ENCODE assay signal across 9 mouse cellular contexts in the genomic region with DNA sequence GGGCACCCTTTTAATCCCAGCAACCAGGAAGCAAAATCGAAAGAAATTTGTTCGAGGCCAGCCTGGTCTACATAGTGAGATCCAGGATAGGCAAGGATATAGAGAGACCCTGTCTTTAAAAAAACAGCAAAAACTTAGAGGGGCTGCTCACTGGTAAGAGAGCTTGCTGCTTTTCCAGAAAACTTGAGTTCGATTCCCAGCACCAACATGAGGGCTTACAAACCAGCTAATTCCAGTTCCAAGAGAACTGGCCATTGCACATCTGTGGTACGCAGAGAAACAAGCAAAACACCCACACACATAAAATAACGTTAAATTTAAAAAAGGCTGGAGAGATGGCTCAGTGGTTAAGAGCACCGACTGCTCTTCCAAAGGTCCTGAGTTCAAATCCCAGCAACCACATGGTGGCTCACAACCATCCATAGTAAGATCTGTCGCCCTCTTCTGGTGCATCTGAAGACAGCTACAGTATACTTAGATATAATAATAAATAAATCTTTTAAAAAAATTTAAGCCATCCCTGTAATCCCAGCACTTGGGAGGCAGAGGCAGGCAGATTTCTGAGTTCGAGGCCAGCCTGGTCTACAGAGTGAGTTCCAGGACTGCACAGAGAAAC. TPM values are rescaled to one million over a fixed set of nuclear protein-coding genes. Genes with fewer than 3 reads are reported as not detected.
A peak's percentile ranks its signal among the peaks of the same experiment; 100 is the strongest.
DNase-seq lines count a peak whose midpoint lies in the region; ATAC-seq and TF ChIP-seq lines count a peak whose summit lies in the region.
"Not testable (repeated sequence)": the region's sequence is repeated elsewhere in the genome, so short reads cannot be mapped to it uniquely, and the experiment has no call there.
"Had no signal": no experiment of that assay in that cellular context is flagged by ENCODE, and none has a peak within 500 bp of the region (broad histone marks: within the 10 kb centered on the region; RNA-seq: fewer than 3 reads in every experiment).

No protein-coding gene starts in this region.

- H3K4me3 ChIP-seq in bone marrow macrophage, adult 2 months (ENCODE audit: insufficient read depth, low read length), result peak overlapping the region; percentile 70
- peak overlapping the region; percentile 86 for H3K4me3 ChIP-seq in forebrain, embryonic 11.5 days (ENCODE audit: low read depth, low read length)
- peak overlapping the region; percentile 77 for H3K4me3 ChIP-seq in heart, postnatal 0 days (ENCODE audit: low read depth, low read length)
- peak overlapping the region; percentile 67 for H3K4me3 ChIP-seq in kidney, embryonic 15.5 days (replicated peaks)
- H3K4me3 ChIP-seq in liver, embryonic 15.5 days (replicated peaks), result peak overlapping the region; percentile 83
- peak overlapping the region; percentile 75 for H3K4me3 ChIP-seq in midbrain, embryonic 15.5 days
- H3K4me3 ChIP-seq in stomach, embryonic 16.5 days (replicated peaks; ENCODE audit: low read length), result peak overlapping the region; percentile 97

- not testable (repeated sequence) for TF ChIP-seq EP300 in heart, postnatal 0 days (IDR thresholded peaks at IDR 0.05; ENCODE audit: low read depth)

- not testable (repeated sequence) for ATAC-seq in forebrain, embryonic 11.5 days (replicated peaks; ENCODE audit: low FRiP score); heart, postnatal 0 days (ENCODE audit: insufficient read depth, low read depth); kidney, embryonic 15.5 days (replicated peaks; ENCODE audit: low FRiP score); liver, embryonic 15.5 days (ENCODE audit: insufficient read depth); midbrain, embryonic 15.5 days (replicated peaks); stomach, embryonic 16.5 days (ENCODE audit: insufficient read depth, low FRiP score)

- peak; percentile 33 to 35 for DNase-seq in B cell, adult 2 months
- DNase-seq in forebrain, embryonic 11.5 days (ENCODE audit: low spot score); heart, postnatal 0 days (ENCODE audit: low spot score): not testable (repeated sequence)

- peak overlapping the region; percentile 87 for H3K4me2 ChIP-seq in forebrain, embryonic 11.5 days (ENCODE audit: low read depth, low read length, severe bottlenecking)
- peak overlapping the region; percentile 53 for H3K4me2 ChIP-seq in heart, postnatal 0 days (ENCODE audit: low read depth, low read length)
- peak overlapping the region; percentile 80 for H3K4me2 ChIP-seq in kidney, embryonic 15.5 days
- H3K4me2 ChIP-seq in liver, embryonic 15.5 days, result peak overlapping the region; percentile 72
- peak overlapping the region; percentile 63 for H3K4me2 ChIP-seq in midbrain, embryonic 15.5 days
- H3K4me2 ChIP-seq in stomach, embryonic 16.5 days (ENCODE audit: low read depth, low read length), result peak overlapping the region; percentile 52

- H3K27ac ChIP-seq in bone marrow macrophage, adult 2 months (ENCODE audit: insufficient read depth, low read depth, low read length), result peak overlapping the region; percentile 80; the same call in 1 of the 2 replicates
- peak overlapping the region; percentile 84; the same call in 1 of the 2 replicates for H3K27ac ChIP-seq in forebrain, embryonic 11.5 days (ENCODE audit: low read depth, low read length)
- peak overlapping the region; percentile 93 for H3K27ac ChIP-seq in heart, postnatal 0 days (ENCODE audit: low read depth)
- peak overlapping the region; percentile 98 for H3K27ac ChIP-seq in kidney, embryonic 15.5 days
- peak overlapping the region; percentile 94 for H3K27ac ChIP-seq in liver, embryonic 15.5 days (replicated peaks)
- peak overlapping the region; percentile 92 for H3K27ac ChIP-seq in midbrain, embryonic 15.5 days
- H3K27ac ChIP-seq in stomach, embryonic 16.5 days (ENCODE audit: low read length), result peak overlapping the region; percentile 93

- not testable (repeated sequence) for H3K4me1 ChIP-seq in bone marrow macrophage, adult 2 months (ENCODE audit: control insufficient read depth, insufficient read depth, low read length)
- peaks cover 12% of the 10 kb centered on the region for H3K4me1 ChIP-seq in forebrain, embryonic 11.5 days (replicated peaks; ENCODE audit: control insufficient read depth, insufficient read depth, low read length)
- H3K4me1 ChIP-seq in heart, postnatal 0 days (ENCODE audit: control insufficient read depth, insufficient read depth), result peaks cover 18% of the 10 kb centered on the region; the same call in 1 of the 2 replicates
- peaks cover 27% of the 10 kb centered on the region for H3K4me1 ChIP-seq in kidney, embryonic 15.5 days
- peaks cover 27% of the 10 kb centered on the region for H3K4me1 ChIP-seq in liver, embryonic 15.5 days (replicated peaks)
- peaks cover 29% of the 10 kb centered on the region for H3K4me1 ChIP-seq in midbrain, embryonic 15.5 days
- peaks cover 18% of the 10 kb centered on the region for H3K4me1 ChIP-seq in stomach, embryonic 16.5 days (ENCODE audit: control insufficient read depth, insufficient read depth, low read length)

- peak overlapping the region; percentile 89 for H3K9ac ChIP-seq in forebrain, embryonic 11.5 days (ENCODE audit: low read length)
- H3K9ac ChIP-seq in heart, postnatal 0 days (replicated peaks; ENCODE audit: low read depth, low read length), result peak overlapping the region; percentile 70
- H3K9ac ChIP-seq in kidney, embryonic 15.5 days, result peak overlapping the region; percentile 78
- H3K9ac ChIP-seq in liver, embryonic 15.5 days, result peak overlapping the region; percentile 72
- peak overlapping the region; percentile 86; the same call in 1 of the 2 replicates for H3K9ac ChIP-seq in midbrain, embryonic 15.5 days
- H3K9ac ChIP-seq in stomach, embryonic 16.5 days (ENCODE audit: low read length), result peak overlapping the region; percentile 80

- not testable (repeated sequence) for H3K36me3 ChIP-seq in forebrain, embryonic 11.5 days (ENCODE audit: control insufficient read depth, insufficient read depth, low read length); heart, postnatal 0 days (replicated peaks; ENCODE audit: control insufficient read depth, insufficient read depth, low read length); kidney, embryonic 15.5 days; liver, embryonic 15.5 days (replicated peaks); midbrain, embryonic 15.5 days (replicated peaks); stomach, embryonic 16.5 days (ENCODE audit: control insufficient read depth, insufficient read depth, low read length)

- H3K9me3 ChIP-seq in forebrain, embryonic 11.5 days (ENCODE audit: control insufficient read depth, low read length); heart, postnatal 0 days (replicated peaks; ENCODE audit: control insufficient read depth, low read length); kidney, embryonic 15.5 days (replicated peaks); liver, embryonic 15.5 days (replicated peaks); midbrain, embryonic 15.5 days; stomach, embryonic 16.5 days (replicated peaks; ENCODE audit: control insufficient read depth, low read length): not testable (repeated sequence)

- WGBS in forebrain, embryonic 11.5 days, result 76% methylated on average over 8 of the region's 8 CpGs
- WGBS in heart, postnatal 0 days, result 78% methylated on average over 8 of the region's 8 CpGs
- WGBS in kidney, embryonic 15.5 days, result 76% methylated on average over 8 of the region's 8 CpGs
- 65% methylated on average over 8 of the region's 8 CpGs for WGBS in liver, embryonic 15.5 days (ENCODE audit: insufficient replicate concordance)
- 80% methylated on average over 8 of the region's 8 CpGs for WGBS in midbrain, embryonic 15.5 days
- 75% methylated on average over 8 of the region's 8 CpGs for WGBS in stomach, embryonic 16.5 days

- TF ChIP-seq CTCF in bone marrow macrophage, adult 2 months (IDR thresholded peaks at IDR 0.05; ENCODE audit: low read depth, low read length); heart, postnatal 0 days (IDR thresholded peaks at IDR 0.05; ENCODE audit: low read depth): not testable (repeated sequence)

- not testable (repeated sequence) for H3K27me3 ChIP-seq in forebrain, embryonic 11.5 days (ENCODE audit: control insufficient read depth, insufficient read depth, low read length); heart, postnatal 0 days (ENCODE audit: control insufficient read depth, insufficient read depth, low read length); kidney, embryonic 15.5 days; liver, embryonic 15.5 days; midbrain, embryonic 15.5 days (replicated peaks); stomach, embryonic 16.5 days (ENCODE audit: control insufficient read depth, insufficient read depth, low read length)

- TF ChIP-seq POLR2A in bone marrow macrophage, adult 2 months (IDR thresholded peaks at IDR 0.05; ENCODE audit: borderline replicate concordance, low read depth, low read length), result not testable (repeated sequence)

RNA-seq across cellular contexts. Expression of a gene that starts 1.0 kb away (rescaled TPM):
- 21.0 and 22.9 TPM in 2 replicates for polyA plus RNA-seq in bone marrow macrophage, adult 2 months (2012; ENCODE audit: insufficient read depth, insufficient read length, missing spikeins)
- polyA plus RNA-seq in forebrain, embryonic 11.5 days (2014; fragmentation: Nextera tagmentation; extraction: Ambion mirVana), result 139 and 144 TPM in 2 replicates
- total RNA-seq in heart, postnatal 0 days (2014; rRNA removed; ENCODE audit: low replicate concordance), result 25.3 and 28.1 TPM in 2 replicates
- polyA plus RNA-seq in heart, postnatal 0 days (2015; fragmentation: Nextera tagmentation; extraction: Ambion mirVana), result 21.2 and 24.9 TPM in 2 replicates
- polyA plus RNA-seq in kidney, embryonic 15.5 days (2015; fragmentation: Nextera tagmentation; extraction: Ambion mirVana), result 97.3 and 103 TPM in 2 replicates
- 37.5 and 41.4 TPM in 2 replicates for polyA plus RNA-seq in liver, embryonic 15.5 days (2015; fragmentation: Nextera tagmentation; extraction: Ambion mirVana)
- polyA plus RNA-seq in midbrain, embryonic 15.5 days (2015; fragmentation: Nextera tagmentation; extraction: Ambion mirVana), result 69.3 and 72.8 TPM in 2 replicates
- 74.2 and 75.0 TPM in 2 replicates for polyA plus RNA-seq in stomach, embryonic 16.5 days (2015; fragmentation: Nextera tagmentation; extraction: Ambion mirVana)

RNA-seq across cellular contexts. Expression of a gene that starts 1.0 kb away (rescaled TPM):
- 9.0 and 22.6 TPM in 2 replicates for polyA plus RNA-seq in bone marrow macrophage, adult 2 months (2012; ENCODE audit: insufficient read depth, insufficient read length, missing spikeins)
- polyA plus RNA-seq in forebrain, embryonic 11.5 days (2014; fragmentation: Nextera tagmentation; extraction: Ambion mirVana), result 15.0 and 31.9 TPM in 2 replicates
- total RNA-seq in heart, postnatal 0 days (2014; rRNA removed; ENCODE audit: low replicate concordance), result 3.7 and 12.4 TPM in 2 replicates
- polyA plus RNA-seq in heart, postnatal 0 days (2015; fragmentation: Nextera tagmentation; extraction: Ambion mirVana), result 17.6 and 21.6 TPM in 2 replicates
- 38.2 and 40.3 TPM in 2 replicates for polyA plus RNA-seq in kidney, embryonic 15.5 days (2015; fragmentation: Nextera tagmentation; extraction: Ambion mirVana)
- polyA plus RNA-seq in liver, embryonic 15.5 days (2015; fragmentation: Nextera tagmentation; extraction: Ambion mirVana), result 11.6 and 12.7 TPM in 2 replicates
- polyA plus RNA-seq in midbrain, embryonic 15.5 days (2015; fragmentation: Nextera tagmentation; extraction: Ambion mirVana), result 17.0 and 19.5 TPM in 2 replicates
- polyA plus RNA-seq in stomach, embryonic 16.5 days (2015; fragmentation: Nextera tagmentation; extraction: Ambion mirVana), result 32.1 TPM in 2 replicates

RNA-seq across cellular contexts. Expression of a gene that starts 18.7 kb away (rescaled TPM):
- polyA plus RNA-seq in bone marrow macrophage, adult 2 months (2012; ENCODE audit: insufficient read depth, insufficient read length, missing spikeins), result 18.5 and 18.6 TPM in 2 replicates
- 100 and 110 TPM in 2 replicates for polyA plus RNA-seq in forebrain, embryonic 11.5 days (2014; fragmentation: Nextera tagmentation; extraction: Ambion mirVana)
- total RNA-seq in heart, postnatal 0 days (2014; rRNA removed; ENCODE audit: low replicate concordance), result 63.4 and 75.1 TPM in 2 replicates
- polyA plus RNA-seq in heart, postnatal 0 days (2015; fragmentation: Nextera tagmentation; extraction: Ambion mirVana), result 40.8 and 43.9 TPM in 2 replicates
- 66.1 and 67.6 TPM in 2 replicates for polyA plus RNA-seq in kidney, embryonic 15.5 days (2015; fragmentation: Nextera tagmentation; extraction: Ambion mirVana)
- 25.2 and 29.0 TPM in 2 replicates for polyA plus RNA-seq in liver, embryonic 15.5 days (2015; fragmentation: Nextera tagmentation; extraction: Ambion mirVana)
- polyA plus RNA-seq in midbrain, embryonic 15.5 days (2015; fragmentation: Nextera tagmentation; extraction: Ambion mirVana), result 98.0 and 98.6 TPM in 2 replicates
- polyA plus RNA-seq in stomach, embryonic 16.5 days (2015; fragmentation: Nextera tagmentation; extraction: Ambion mirVana), result 47.4 and 47.5 TPM in 2 replicates

RNA-seq across cellular contexts. Expression of a gene that starts 26.7 kb away (rescaled TPM):
- polyA plus RNA-seq in bone marrow macrophage, adult 2 months (2012; ENCODE audit: insufficient read depth, insufficient read length, missing spikeins), result 42.5 and 42.8 TPM in 2 replicates
- 36.4 and 37.9 TPM in 2 replicates for polyA plus RNA-seq in forebrain, embryonic 11.5 days (2014; fragmentation: Nextera tagmentation; extraction: Ambion mirVana)
- total RNA-seq in heart, postnatal 0 days (2014; rRNA removed; ENCODE audit: low replicate concordance), result 23.2 and 58.6 TPM in 2 replicates
- polyA plus RNA-seq in heart, postnatal 0 days (2015; fragmentation: Nextera tagmentation; extraction: Ambion mirVana), result 41.8 and 42.1 TPM in 2 replicates
- polyA plus RNA-seq in kidney, embryonic 15.5 days (2015; fragmentation: Nextera tagmentation; extraction: Ambion mirVana), result 59.3 and 64.5 TPM in 2 replicates
- polyA plus RNA-seq in liver, embryonic 15.5 days (2015; fragmentation: Nextera tagmentation; extraction: Ambion mirVana), result 52.4 and 61.9 TPM in 2 replicates
- polyA plus RNA-seq in midbrain, embryonic 15.5 days (2015; fragmentation: Nextera tagmentation; extraction: Ambion mirVana), result 43.9 and 44.1 TPM in 2 replicates
- polyA plus RNA-seq in stomach, embryonic 16.5 days (2015; fragmentation: Nextera tagmentation; extraction: Ambion mirVana), result 56.6 and 60.3 TPM in 2 replicates

RNA-seq across cellular contexts. Expression of a gene that starts 26.7 kb away (rescaled TPM):
- polyA plus RNA-seq in bone marrow macrophage, adult 2 months (2012; ENCODE audit: insufficient read depth, insufficient read length, missing spikeins), result not detected in 2 replicates
- 0.11 and 0.17 TPM in 2 replicates for polyA plus RNA-seq in forebrain, embryonic 11.5 days (2014; fragmentation: Nextera tagmentation; extraction: Ambion mirVana)
- total RNA-seq in heart, postnatal 0 days (2014; rRNA removed; ENCODE audit: low replicate concordance), result not detected in 2 replicates
- polyA plus RNA-seq in heart, postnatal 0 days (2015; fragmentation: Nextera tagmentation; extraction: Ambion mirVana), result 0.08 and 0.10 TPM in 2 replicates
- not detected in 2 replicates for polyA plus RNA-seq in kidney, embryonic 15.5 days (2015; fragmentation: Nextera tagmentation; extraction: Ambion mirVana)
- not detected in 2 replicates for polyA plus RNA-seq in liver, embryonic 15.5 days (2015; fragmentation: Nextera tagmentation; extraction: Ambion mirVana)
- polyA plus RNA-seq in midbrain, embryonic 15.5 days (2015; fragmentation: Nextera tagmentation; extraction: Ambion mirVana), result 0.74 and 0.83 TPM in 2 replicates
- polyA plus RNA-seq in stomach, embryonic 16.5 days (2015; fragmentation: Nextera tagmentation; extraction: Ambion mirVana), result 0.09 TPM in 1 of 2 replicates, not detected in the other
- total RNA-seq: megakaryocyte, adult 5-6 weeks had no signal
